Mouse (Mus musculus) gastrocnemius, postnatal 4 days (tissue): ENCODE data around the gene Rbm5. TPM values are rescaled to one million over a fixed set of nuclear protein-coding genes. Genes with fewer than 3 reads are reported as not detected.
A peak's percentile ranks its signal among the peaks of the same experiment; 100 is the strongest.

Experiments used
- DNase-seq, 2 experiments: peaks; one replicate each; pipeline ENCODE4 v3.0.0; 2021 to 2022; ENCODE audit warnings: low spot score in 2 of 2, mixed read lengths in 2 of 2
- total RNA-seq, 2 experiments: library from RNA; stranded (reverse); gene quantifications; 2 replicates each; pipeline ENCODE4 v1.2.3; 2021

Rbm5 gene
- total RNA-seq, 2 experiments from 2014 or later: 73.6 to 101 TPM

DNA sequence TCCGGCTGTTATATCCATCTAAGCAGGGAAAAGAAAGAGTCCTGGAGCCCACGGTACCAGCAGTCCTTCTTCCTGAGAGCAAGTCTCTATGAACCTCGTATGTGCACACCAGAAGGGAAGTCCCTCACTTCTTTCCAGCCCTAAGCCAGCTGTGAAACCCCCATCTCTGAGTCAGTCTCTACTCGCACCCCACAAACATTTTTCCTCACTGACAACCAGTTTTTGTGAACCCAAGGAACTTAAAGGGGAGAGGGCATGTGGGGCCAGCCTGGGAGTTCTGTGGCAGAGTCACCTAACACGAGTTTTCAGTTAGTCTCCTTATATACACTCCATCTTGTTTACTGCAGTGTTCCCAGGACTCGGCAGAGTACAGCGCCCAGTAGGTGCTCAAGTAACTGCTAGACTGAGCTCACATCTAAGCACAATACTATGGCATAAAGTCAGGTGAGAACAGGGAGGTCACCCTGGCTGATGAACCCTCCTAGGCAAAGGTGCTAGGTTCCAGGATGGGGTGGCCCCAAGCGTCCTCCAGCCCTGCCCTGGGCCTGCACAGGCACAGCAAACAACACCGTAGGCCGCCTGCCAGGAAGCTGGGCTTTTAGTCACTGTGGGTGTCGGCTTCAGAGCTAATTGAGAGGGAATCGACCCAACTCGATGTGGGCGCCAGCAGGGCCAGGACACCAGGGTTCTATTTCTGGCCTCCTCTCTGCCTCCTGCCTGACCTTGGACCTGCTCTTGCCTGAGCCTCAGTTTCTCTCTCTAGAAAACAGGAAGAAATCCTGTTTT, 67.3 kb downstream of the Rbm5 start:
- DNase-seq: peak in 1 of 2 experiments; percentile 54

GRCm38 (mm10) chr9:107702606-107703185, 68.1 kb downstream of the Rbm5 start:
- no peak for DNase-seq

DNA sequence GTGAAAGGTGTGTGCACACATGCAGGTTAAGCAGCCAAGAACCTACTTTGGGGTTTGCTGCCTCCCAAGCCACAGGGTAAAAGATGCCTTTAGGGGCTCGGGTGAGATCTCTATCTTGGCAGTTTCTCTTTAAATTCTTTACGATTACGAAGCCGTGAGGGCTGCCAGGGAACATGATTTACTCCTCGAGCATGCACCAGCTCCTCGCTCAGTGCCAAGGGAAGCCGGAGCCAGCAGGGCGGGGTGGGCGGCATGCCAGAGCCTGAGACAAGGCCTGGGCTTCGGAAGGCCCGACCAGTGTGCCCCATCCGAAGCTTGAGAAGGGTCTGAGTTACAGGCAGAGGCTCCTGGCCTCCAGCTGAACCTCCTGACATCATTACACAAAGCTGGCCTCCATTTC, 69.2 kb downstream of the Rbm5 start:
- DNase-seq: peak; percentile 81 to 89

DNA sequence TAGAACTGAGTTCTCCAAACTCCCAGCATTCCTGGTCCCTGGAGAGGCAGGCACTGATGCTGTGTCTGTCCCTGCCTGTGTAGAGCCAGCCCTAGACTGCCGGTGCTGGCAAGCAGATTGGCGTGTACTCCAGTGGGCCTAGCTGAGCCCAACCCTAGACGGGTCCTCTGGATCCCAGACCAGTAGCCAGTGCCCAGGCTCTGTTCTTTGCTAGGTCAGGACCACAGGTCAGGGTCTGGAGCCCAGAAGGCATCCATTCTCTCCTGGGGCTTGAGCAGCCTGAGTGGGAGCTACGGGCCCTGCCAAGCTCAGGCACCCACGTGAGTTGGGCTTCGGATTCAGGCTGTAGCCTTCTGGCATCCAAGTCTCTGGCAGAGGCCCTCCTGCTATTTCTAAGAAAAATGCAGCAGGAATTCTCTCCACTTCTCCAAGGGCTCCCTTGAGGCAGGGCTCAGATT, 70.7 kb downstream of the Rbm5 start:
- DNase-seq: peak in 1 of 2 experiments; percentile 64

DNA sequence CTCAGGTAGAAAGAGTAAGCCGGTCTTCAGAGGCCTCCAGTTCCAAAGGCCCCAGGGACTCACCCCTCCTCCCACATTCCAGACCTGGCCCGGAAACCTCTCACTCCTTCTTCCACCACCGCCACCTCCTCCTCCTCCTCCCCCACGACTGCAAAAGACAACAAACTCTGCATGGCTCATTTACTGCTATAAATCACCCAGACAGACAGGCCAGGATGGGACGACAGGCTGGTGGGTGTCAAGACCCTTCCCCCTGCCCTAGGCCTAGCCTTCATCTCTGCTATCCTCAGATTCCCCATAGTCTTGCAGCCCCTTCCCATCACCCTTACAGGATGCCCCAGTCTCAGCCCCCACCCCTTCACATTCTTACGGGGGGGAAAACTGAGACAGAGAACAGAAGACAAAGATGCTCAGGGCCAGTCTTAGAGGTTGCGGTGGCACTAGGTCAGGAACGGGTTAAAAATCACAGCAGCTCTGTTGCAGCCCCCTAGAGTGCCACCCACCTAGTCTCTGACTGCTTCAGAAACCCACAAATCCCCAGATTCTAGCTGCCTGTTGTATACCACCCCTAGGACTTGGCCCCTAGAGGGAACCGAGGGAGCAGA, 71.3 kb downstream of the Rbm5 start:
- DNase-seq: no peak

- no peak for DNase-seq
These were observed 72.1 kb downstream of the Rbm5 start for GRCm38 (mm10) chr9:107698611-107699190.

DNA sequence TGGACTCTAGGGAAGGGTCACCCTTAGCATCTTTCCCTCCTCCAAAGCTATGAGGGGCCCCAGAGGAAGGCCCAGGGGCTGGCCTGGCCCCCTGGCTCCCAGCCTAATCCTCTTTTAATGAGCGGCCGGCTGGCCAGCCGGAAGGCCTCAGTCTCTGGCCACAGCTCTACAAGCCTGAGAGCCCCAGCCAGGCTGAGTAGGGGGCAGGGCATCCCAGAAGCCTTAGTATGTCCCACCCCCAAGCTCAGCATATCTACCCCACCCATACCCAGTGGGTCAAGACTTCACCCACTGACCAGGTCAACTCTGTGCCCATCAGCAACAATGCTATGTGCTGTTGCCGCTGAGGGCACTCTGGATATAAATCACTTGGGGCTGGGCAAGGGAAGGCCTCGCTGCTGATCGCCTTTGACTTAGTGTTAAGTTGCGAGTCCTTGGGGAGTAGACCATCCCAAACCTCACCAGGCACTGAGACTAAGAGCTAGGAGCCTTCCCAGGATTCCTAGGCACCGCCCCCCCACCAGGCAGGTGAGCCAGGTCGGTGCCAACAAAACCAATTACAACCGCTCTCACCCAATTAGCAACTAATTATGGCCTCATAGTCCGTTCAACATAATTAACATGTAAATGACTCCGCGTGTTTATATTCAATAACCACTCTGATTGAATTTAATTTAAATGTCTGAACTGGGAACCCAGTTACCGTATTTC, 72.8 kb downstream of the Rbm5 start:
- no peak for DNase-seq

- no peak for DNase-seq
These were observed 73.8 kb downstream of the Rbm5 start for GRCm38 (mm10) chr9:107696845-107697610.

GRCm38 (mm10) chr9:107696106-107696479, 74.7 kb downstream of the Rbm5 start:
- DNase-seq: no peak

DNA sequence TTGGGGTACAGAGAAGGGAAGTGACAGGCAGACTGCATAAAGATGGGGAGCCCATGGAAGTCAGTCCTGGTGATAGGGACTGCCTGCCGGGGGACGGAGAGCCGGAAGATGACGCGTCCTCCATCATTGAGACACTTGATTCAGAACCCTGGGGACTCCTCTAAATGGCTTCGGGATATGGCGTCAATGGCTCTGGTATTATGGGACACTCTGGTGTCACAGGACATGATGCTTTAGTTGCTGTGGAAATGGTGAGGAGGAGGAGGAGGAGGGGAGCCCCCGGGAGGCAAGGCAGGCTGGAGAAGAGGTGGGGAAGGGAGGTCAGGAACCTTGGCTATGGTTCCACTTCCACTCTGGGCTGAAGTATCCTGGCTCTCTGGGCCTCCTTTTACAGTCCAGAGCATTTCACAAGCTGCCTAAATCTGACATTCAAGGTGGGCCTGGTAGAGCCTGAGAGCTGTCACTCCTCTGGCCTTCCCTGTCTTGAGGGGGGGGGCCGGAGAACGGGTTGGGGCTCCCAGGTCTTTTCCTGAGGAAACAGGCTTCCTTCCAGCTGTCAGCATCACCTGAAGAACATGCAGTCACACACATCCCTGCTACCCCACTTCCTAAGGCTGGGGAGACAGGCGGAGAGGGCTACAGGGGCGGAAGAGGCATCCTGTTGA, 75.2 kb downstream of the Rbm5 start:
- no peak for DNase-seq

- no peak for DNase-seq
These were observed 76.2 kb downstream of the Rbm5 start for GRCm38 (mm10) chr9:107694627-107695026.

- DNase-seq: no peak
These were observed 77.3 kb downstream of the Rbm5 start for GRCm38 (mm10) chr9:107693433-107693987.

DNA sequence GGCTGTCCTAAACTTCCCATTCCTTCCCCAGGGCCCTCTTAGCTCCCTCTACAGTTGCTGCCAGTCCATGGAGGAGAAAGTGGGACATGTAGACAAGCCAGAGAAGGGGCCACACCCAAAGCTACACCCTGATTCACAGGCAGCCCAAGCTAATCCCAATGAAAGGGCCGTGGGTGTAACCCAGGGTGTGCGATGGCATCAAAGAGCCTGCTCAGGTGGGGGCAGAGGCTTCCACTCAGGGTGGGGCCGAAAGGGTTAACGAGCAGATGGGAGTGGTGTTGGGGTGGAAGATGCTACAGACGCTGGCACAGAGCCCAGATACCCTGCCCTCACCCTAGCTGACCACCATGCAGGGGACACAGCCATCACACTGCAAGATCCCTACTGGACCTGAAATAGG, 78.0 kb downstream of the Rbm5 start:
- no peak for DNase-seq

- no peak for DNase-seq
These were observed 80.4 kb downstream of the Rbm5 start for GRCm38 (mm10) chr9:107690391-107690790.

Other genes starting within 250 kb of the Rbm5 start
- gene Tmem115, start 237.1 kb downstream of the Rbm5 start, total RNA-seq: 10 to 100 TPM; 27.9 to 30.4 TPM
- gene Cyb561d2, start 228.8 kb downstream of the Rbm5 start, total RNA-seq: 1 to 10 TPM; 4.6 to 5.9 TPM
- gene Nprl2, start 228.8 kb downstream of the Rbm5 start, total RNA-seq: 10 to 100 TPM; 10.0 to 12.7 TPM
- not detected for gene Zmynd10, start 223.7 kb downstream of the Rbm5 start, total RNA-seq
- 10 to 100 TPM; 31.1 to 39.6 TPM for gene Rassf1, start 219.4 kb downstream of the Rbm5 start, total RNA-seq
- 10 to 100 TPM; 20.3 to 21.5 TPM for gene Tusc2, start 207.7 kb downstream of the Rbm5 start, total RNA-seq
- 10 to 100 TPM; 21.8 to 32.0 TPM for gene Hyal2, start 203.1 kb downstream of the Rbm5 start, total RNA-seq
- 1 to 10 TPM; 4.6 to 4.8 TPM for gene Hyal1, start 194.1 kb downstream of the Rbm5 start, total RNA-seq
- gene Naa80, start 192.1 kb downstream of the Rbm5 start, total RNA-seq: 10 to 100 TPM; 15.5 to 20.5 TPM
- under 1 TPM; 0.66 to 0.78 TPM for gene Hyal3, start 190.2 kb downstream of the Rbm5 start, total RNA-seq
- 10 to 100 TPM; 31.8 to 35.2 TPM for gene Ifrd2, start 183.4 kb downstream of the Rbm5 start, total RNA-seq
- gene Sema3b, start 161.8 kb downstream of the Rbm5 start, total RNA-seq: 10 to 100 TPM; 50.9 to 52.0 TPM
- 100 to 1,000 TPM; 307 to 340 TPM for gene Gnai2, start 135.6 kb downstream of the Rbm5 start, total RNA-seq
- gene Slc38a3, start 101.5 kb downstream of the Rbm5 start, total RNA-seq: 10 to 100 TPM; 10.6 to 11.3 TPM
- gene Gnat1, start 91.3 kb downstream of the Rbm5 start, total RNA-seq: not detected
- gene Sema3f, start 60.5 kb downstream of the Rbm5 start, total RNA-seq: 10 to 100 TPM; 26.4 to 27.2 TPM
- gene Rbm6, start 102.2 kb upstream of the Rbm5 start, total RNA-seq: 10 to 100 TPM; 40.7 to 47.3 TPM
- 1 to 10 TPM; 5.3 to 6.2 TPM for gene Mon1a, start 117.2 kb upstream of the Rbm5 start, total RNA-seq
- 1 to 10 TPM; 5.3 to 5.4 TPM for gene Mst1r, start 135.9 kb upstream of the Rbm5 start, total RNA-seq
- gene Actl11, start 157.5 kb upstream of the Rbm5 start, total RNA-seq: not detected
- gene Camkv, start 164.7 kb upstream of the Rbm5 start, total RNA-seq: under 1 TPM; 0.41 to 0.52 TPM
- 1 to 10 TPM; 6.7 to 7.2 TPM for gene Traip, start 179.1 kb upstream of the Rbm5 start, total RNA-seq
- 10 to 100 TPM in 1 of 2 experiments, 1 to 10 TPM in 1; 7.8 to 12.7 TPM for gene Uba7, start 204.5 kb upstream of the Rbm5 start, total RNA-seq
- gene Gm20661, start 212.1 kb upstream of the Rbm5 start, total RNA-seq: under 1 TPM; 0.76 to 0.91 TPM
- gene Inka1, start 214.9 kb upstream of the Rbm5 start, total RNA-seq: 10 to 100 TPM; 18.8 to 22.1 TPM
- gene Cdhr4, start 221.5 kb upstream of the Rbm5 start, total RNA-seq: 1 to 10 TPM; 1.4 to 1.7 TPM
- gene Gm20662, start 225.4 kb upstream of the Rbm5 start, total RNA-seq: under 1 TPM; 0.32 to 0.86 TPM
- 10 to 100 TPM; 59.7 to 66.2 TPM for gene Ip6k1, start 231.5 kb upstream of the Rbm5 start, total RNA-seq